Mouse (Mus musculus) lung, embryonic 15.5 days (tissue): ENCODE measurements around the gene Armc8. TPM values are rescaled to one million over a fixed set of nuclear protein-coding genes. Genes with fewer than 3 reads are reported as not detected.

ENCODE experiments used
- ATAC-seq: fragments of 200-750 bp; cut with Nextera tagmentation; 2 replicates; pipeline ENCODE4 v1.8.0; 2017; ENCODE audit warnings: moderate number of reproducible peaks, borderline replicate concordance; ENCODE audit not compliant: low FRiP score, low TSS enrichment; ENCODE audit errors: extremely low read depth
- H3K27ac ChIP-seq: fragments of 300-500 bp; sonication (generic); 2 replicates; pipeline ENCODE4 v1.5.1; 2015; ENCODE audit warnings: moderate library complexity, mild to moderate bottlenecking, inconsistent platforms
- H3K27me3 ChIP-seq: fragments of 300-500 bp; sonication (generic); 2 replicates; pipeline ENCODE4 v1.6.1; 2015; ENCODE audit warnings: inconsistent platforms
- H3K36me3 ChIP-seq: fragments of 300-500 bp; sonication (generic); 2 replicates; pipeline ENCODE4 v1.6.1; 2015; ENCODE audit warnings: inconsistent platforms
- H3K4me1 ChIP-seq: fragments of 300-500 bp; sonication (generic); 2 replicates; pipeline ENCODE4 v1.6.1; 2015; ENCODE audit warnings: inconsistent platforms
- H3K4me2 ChIP-seq: fragments of 300-500 bp; sonication (generic); 2 replicates; pipeline ENCODE4 v1.6.1; 2015; ENCODE audit warnings: inconsistent platforms, mild to moderate bottlenecking, moderate library complexity
- H3K4me3 ChIP-seq: fragments of 300-500 bp; sonication (generic); 2 replicates; pipeline ENCODE4 v1.5.1; 2015; ENCODE audit warnings: mild to moderate bottlenecking, inconsistent platforms
- H3K9ac ChIP-seq: fragments of 300-500 bp; sonication (generic); 2 replicates; pipeline ENCODE4 v1.6.1; 2015; ENCODE audit warnings: inconsistent platforms
- H3K9me3 ChIP-seq: fragments of 300-500 bp; sonication (generic); 2 replicates; pipeline ENCODE4 v1.6.1; 2016; ENCODE audit warnings: inconsistent platforms
- WGBS: fragments of 180-500 bp; shearing (Covaris S2); methylation state at CpG from one replicate; pipeline ENCODE4 v1.1.7; 2015; 5-methylcytosine and 5-hydroxymethylcytosine counted together
- polyA plus RNA-seq: library from polyadenylated mRNA; unstranded; fragments of >200 nt; fragmentation: Nextera tagmentation; extraction: Ambion mirVana; gene quantifications from 2 replicates; pipeline ENCODE4 v1.2.1, GENCODE M21; 2015

Armc8 gene
- polyA plus RNA-seq, 1 experiment from 2014 or later: 24.5 TPM

DNA sequence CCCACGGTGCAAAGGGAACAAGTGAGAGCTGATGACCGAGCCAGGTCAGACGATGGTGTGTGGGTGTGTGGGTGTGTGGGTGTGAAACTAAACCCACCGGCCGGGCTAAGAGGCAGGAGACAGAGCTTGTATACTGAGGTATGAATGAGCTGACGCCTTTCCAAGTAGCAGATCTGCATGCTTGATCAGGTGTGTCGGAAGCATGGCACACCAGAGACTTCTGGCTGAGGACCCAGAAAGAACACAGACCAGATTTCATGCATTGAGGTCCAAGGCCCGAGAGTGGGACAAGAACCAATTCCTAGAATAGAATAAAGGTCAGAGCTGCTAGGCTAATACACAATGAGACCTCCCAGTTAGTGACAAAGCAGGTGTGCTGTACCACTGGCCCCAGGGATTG is 129.6 kb downstream of the Armc8 start:
- Histone ChIP-seq H3K4me2 (no peak overlapping the region), H3K9me3 (no peaks in the 10 kb centered on the region), H3K4me3 (no peak overlapping the region), H3K9ac (no peak overlapping the region), H3K27ac (no peak overlapping the region), H3K27me3 (peaks cover 21% of the 10 kb centered on the region), H3K4me1 (peaks cover 24% of the 10 kb centered on the region), H3K36me3 (no peaks in the 10 kb centered on the region)
- WGBS: 68% methylated on average over 8 of the region's 8 CpGs
- no peak for ATAC-seq

DNA sequence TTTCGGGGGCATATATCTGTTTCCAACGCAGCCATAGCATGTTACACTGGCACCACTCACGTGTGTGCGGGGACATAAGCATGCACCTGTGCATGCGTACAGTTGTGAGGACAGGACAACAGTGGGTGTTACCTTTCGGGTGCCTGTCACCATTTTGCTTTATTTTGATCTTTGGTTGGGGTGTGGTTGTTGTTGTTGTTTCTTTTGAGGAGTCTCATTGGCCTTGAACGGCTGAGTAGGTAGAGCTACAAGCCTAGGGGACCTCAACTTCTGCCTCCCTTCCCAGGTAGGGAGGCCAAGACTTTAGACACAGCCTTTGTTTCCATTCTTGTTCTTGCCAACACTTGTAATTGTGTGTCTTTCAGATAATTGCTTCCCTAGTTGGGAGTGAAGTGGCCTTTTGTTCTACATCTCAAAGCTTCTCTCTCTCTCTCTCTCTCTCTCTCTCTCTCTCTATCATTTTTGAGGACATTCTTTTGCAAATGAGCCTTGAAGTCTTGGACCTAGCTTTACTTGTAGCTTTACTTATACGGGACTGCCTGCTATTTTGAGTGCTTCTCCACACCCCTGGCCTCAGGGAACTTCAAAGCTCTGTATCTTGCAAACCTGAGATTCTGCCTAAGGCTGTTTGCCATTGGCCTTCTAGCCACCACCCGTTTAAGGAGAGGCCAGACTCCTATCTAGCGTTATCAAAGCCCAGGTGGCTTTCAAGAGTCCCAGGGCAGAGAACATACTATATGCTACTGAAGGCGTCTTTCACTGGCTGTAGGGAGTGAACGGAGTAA is 130.7 kb downstream of the Armc8 start:
- Histone ChIP-seq H3K27ac (no peak overlapping the region), H3K9me3 (no peaks in the 10 kb centered on the region), H3K4me3 (no peak overlapping the region), H3K27me3 (peaks cover 21% of the 10 kb centered on the region), H3K9ac (no peak overlapping the region), H3K4me2 (peak overlapping the region; percentile 85; the same call in 1 of the 2 replicates), H3K36me3 (no peaks in the 10 kb centered on the region), H3K4me1 (peaks cover 24% of the 10 kb centered on the region)
- 65% methylated on average over 12 of the region's 12 CpGs for WGBS
- ATAC-seq: no peak

DNA sequence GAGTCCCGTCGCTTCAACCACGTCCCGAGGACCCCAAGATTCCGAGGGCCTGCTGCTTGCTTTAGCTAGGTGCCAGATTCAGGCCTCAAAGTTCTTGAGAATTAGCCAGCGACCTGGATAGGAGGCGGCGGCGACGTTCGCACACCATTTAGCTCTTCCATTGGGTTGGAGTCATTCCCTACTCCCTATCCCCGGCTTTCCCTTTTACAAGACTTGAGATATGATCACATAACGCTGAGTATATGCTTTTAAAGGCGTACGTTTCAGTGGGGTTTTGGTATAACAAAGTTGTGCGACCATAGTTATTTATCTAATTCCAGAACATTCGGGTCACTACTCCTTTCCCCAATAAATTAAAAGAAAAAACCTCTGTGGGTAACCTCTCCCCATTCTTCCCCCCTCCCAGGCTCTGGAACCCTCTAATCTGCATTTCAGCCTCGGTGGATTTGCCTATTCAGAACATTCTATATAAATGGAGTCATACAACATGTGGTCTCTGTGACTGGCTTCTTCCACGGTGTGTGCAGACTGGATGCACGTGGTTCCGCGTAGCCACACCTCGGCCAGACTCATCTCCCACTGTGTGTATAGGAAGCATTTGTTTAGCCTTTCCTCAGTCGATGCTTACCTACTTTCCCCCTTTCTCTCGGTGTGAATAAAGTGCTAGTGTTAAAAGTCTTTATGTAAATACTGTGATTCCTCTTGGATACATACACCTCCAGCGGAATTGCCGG is 131.5 kb downstream of the Armc8 start, which contains the start of gene Mras:
TSS of gene Mras (minus strand) at position 351 of the 734 bp plus-strand sequence.
- H3K4me1 ChIP-seq: peaks cover 24% of the 10 kb centered on the region
- peak within 1 kb of the TSS; percentile 77 for H3K9ac ChIP-seq
- peaks cover 21% of the 10 kb centered on the region for H3K27me3 ChIP-seq
- H3K27ac ChIP-seq: peak within 1 kb of the TSS; percentile 56
- peak within 1 kb of the TSS; percentile 77 for H3K4me3 ChIP-seq
- WGBS: 10% methylated on average over 27 of the region's 27 CpGs
- peak within 1 kb of the TSS; percentile 85 for H3K4me2 ChIP-seq
- 0 out of 2 replicates have a peak, but pooled peaks have one; percentile 2 for ATAC-seq
- no peaks in the 10 kb centered on the region for H3K9me3 ChIP-seq
- no peaks in the 10 kb centered on the region for H3K36me3 ChIP-seq

DNA sequence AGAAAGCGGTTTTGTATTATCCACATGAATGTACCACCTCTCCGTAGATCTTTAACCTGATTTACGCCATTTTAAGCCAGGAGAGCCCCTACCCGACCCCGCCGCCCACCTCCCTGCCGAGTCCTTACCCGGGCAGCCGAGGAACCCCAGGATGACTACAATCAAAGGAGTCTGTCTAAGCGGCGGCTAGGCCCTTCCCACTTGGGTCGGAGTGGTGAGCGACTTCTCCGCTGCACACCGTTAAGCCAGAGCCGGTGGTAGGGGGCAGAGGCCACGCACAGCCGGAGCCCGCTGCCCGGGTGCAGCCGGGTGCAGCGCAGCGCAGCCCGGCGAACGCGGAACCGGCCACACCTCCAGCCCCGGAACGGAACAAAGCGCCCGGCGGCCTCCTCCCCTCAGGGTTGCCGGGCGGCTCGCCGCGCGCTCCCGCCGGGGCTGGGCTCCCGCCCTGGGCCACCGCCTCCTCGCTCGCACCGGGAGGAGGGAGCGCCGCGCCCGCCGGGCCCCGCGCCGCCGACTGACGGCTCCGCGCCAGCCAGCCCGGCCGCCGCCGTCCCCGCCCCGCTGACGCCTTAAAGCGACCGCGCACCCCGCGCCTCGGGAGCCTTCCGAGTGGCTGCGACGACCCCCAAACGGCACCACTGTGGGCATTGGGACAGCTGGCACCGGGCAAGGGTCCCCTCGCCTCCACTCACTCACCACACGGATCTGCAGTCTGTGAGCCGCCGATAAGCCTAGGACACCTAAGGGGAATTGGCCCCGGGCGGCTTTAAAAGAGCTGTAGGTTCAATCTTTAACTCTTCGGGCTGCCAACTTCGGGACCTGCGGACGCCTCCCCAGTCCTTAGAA is 132.3 kb downstream of the Armc8 start:
- ATAC-seq: peak; percentile 74
- H3K36me3 ChIP-seq: no peaks in the 10 kb centered on the region
- H3K27me3 ChIP-seq: peaks cover 21% of the 10 kb centered on the region
- H3K9ac ChIP-seq: peak overlapping the region; percentile 77
- H3K4me3 ChIP-seq: peak overlapping the region; percentile 77
- no peaks in the 10 kb centered on the region for H3K9me3 ChIP-seq
- 1% methylated on average over 61 of the region's 86 CpGs for WGBS
- peaks cover 24% of the 10 kb centered on the region for H3K4me1 ChIP-seq
- peak overlapping the region; percentile 85 for H3K4me2 ChIP-seq
- H3K27ac ChIP-seq: peak overlapping the region; percentile 56

DNA sequence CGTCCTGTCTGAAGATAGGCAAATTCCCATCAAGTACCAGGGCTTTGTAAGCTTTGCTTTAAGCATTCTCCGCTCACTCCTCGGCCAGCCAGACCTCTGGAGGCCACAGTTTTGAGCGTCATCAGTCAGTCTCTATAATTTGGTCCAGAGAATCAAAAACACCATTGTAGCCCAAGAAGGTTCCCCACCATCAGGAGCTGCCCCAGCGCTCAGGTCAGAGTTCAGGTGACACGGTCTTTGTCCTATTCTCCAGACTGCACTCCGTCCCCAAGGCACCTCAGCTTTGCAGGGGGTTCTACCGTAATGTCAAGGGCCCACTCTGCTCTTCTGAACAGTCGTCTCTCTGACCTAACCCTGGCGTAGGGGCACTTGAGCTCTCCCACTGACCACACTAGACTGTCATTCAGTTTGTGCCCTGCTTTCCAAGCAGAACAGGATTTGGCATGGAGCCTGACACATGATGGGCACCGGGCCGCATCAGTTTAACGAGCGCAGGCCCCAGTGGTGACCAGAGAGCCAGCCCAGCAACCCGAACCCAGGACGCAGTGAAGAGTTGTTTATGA is 133.0 kb downstream of the Armc8 start:
- Histone ChIP-seq H3K4me2 (peak overlapping the region; percentile 85), H3K4me1 (peaks cover 24% of the 10 kb centered on the region), H3K9me3 (no peaks in the 10 kb centered on the region), H3K27me3 (peaks cover 21% of the 10 kb centered on the region), H3K9ac (peak overlapping the region; percentile 77), H3K27ac (peak overlapping the region; percentile 56), H3K36me3 (no peaks in the 10 kb centered on the region), H3K4me3 (peak overlapping the region; percentile 77)
- WGBS: 18% methylated on average over 16 of the region's 16 CpGs
- peak; percentile 23; the same call in 1 of the 2 replicates for ATAC-seq

DNA sequence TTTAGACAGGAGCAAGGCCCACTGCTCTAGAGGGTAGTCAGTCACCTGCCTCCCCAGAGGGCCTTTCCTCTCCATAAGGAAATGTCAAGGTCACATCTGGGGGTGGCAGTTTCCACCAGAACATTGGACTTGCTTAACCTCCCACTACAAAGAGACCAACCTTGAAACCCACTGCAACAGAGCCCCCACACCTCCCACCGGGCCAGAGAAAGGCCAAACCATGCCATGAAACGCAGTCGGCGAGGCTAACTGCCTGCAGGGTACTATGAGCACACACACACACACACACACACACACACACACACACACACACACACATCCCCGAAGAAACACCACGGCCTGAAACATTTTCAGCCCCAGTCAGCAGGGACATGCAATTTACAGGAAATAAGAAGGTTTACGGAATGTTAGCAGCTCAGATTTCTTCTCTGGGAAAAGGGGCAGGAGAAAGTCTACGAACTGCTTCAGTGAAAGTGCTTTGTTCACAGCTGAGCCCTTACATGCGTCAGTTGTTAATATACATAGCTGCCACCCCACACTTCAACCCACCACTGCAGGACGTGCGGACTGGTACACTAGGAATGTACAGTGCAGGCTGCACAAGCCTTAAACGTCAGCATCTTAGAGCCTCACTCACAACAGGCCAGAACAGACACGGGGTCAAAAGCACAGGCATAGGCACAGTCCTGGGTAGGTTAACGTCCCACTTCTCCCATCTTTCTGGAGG is 133.6 kb downstream of the Armc8 start:
- peak overlapping the region; percentile 56 for H3K27ac ChIP-seq
- WGBS: 29% methylated on average over 14 of the region's 14 CpGs
- H3K9ac ChIP-seq: no peak overlapping the region; the same call in 1 of the 2 replicates
- peaks cover 21% of the 10 kb centered on the region for H3K27me3 ChIP-seq
- H3K9me3 ChIP-seq: no peaks in the 10 kb centered on the region
- peak overlapping the region; percentile 85 for H3K4me2 ChIP-seq
- peaks cover 24% of the 10 kb centered on the region for H3K4me1 ChIP-seq
- peak; percentile 40 for ATAC-seq
- H3K36me3 ChIP-seq: no peaks in the 10 kb centered on the region
- peak overlapping the region; percentile 77 for H3K4me3 ChIP-seq

DNA sequence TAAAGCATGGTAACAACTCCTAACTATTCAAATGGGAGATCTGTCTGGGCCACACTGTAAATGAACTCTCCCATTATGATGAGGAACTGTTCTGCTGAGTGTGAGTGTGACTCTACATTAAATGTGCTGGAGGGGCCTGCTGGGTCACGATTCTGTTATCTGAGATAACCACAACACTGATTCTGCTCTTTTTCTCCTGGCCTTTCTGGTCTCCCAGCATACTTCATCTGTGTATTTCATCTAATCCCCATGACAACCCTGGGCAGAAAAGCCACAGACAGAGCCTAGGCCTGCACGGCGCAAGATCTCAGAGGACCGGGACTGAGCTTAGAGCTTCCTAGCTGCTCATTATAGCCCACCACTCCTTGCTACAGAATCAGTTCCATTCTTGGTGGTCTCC is 136.2 kb downstream of the Armc8 start:
- Histone ChIP-seq H3K4me2 (no peak overlapping the region), H3K4me1 (peaks cover 23% of the 10 kb centered on the region), H3K27me3 (peaks cover 1% of the 10 kb centered on the region), H3K9me3 (no peaks in the 10 kb centered on the region), H3K27ac (no peak overlapping the region), H3K9ac (no peak overlapping the region), H3K4me3 (no peak overlapping the region), H3K36me3 (no peaks in the 10 kb centered on the region)
- 79% methylated on average over 4 of the region's 4 CpGs for WGBS
- no peak for ATAC-seq

DNA sequence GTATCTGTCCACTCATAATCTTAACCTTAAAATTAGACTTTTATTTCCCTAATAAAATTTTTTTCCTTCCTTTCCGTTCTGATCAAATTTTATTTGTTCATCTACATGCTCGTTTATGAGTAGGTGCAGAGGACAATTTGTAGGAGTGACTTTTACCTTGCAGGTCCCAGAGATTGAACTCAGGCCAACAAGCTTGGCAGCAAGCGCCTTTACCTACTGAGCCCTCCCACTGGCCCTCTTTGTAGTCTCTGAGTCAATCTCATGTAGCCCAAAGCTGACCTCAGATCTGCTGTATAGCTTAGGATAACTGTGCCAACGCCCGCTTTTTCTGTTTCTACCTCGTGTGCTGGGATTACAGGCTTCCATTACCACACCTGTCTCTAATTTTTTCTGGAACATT is 136.7 kb downstream of the Armc8 start:
- Histone ChIP-seq H3K9ac (no peak overlapping the region), H3K27me3 (no peaks in the 10 kb centered on the region), H3K4me3 (no peak overlapping the region), H3K27ac (no peak overlapping the region), H3K36me3 (no peaks in the 10 kb centered on the region), H3K9me3 (no peaks in the 10 kb centered on the region), H3K4me1 (peaks cover 18% of the 10 kb centered on the region), H3K4me2 (no peak overlapping the region)
- whole genome bisulfite sequencing: 83% methylated on average over 6 of the region's 6 CpGs
- ATAC-seq: no peak

DNA sequence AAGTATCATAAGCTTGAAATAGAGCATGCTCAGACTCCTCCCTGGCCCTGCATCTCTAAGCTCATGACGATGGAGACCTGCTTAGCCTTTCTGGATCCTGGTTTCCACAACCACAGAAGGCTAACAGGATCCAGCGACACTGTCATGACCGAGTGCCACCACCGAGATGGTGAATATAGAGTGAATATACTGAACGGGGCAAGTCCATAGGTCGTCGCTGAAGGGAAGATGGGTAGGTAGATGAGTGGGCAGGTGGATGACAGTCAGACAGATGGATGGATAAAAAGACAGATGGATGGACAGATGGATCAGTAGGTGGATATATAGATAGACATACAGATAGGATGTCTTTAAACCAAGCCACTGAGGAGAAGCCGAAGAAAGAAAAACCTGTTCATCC is 137.4 kb downstream of the Armc8 start:
- Histone ChIP-seq H3K4me2 (no peak overlapping the region), H3K27me3 (no peaks in the 10 kb centered on the region), H3K4me3 (no peak overlapping the region), H3K27ac (no peak overlapping the region), H3K9ac (no peak overlapping the region), H3K9me3 (no peaks in the 10 kb centered on the region), H3K36me3 (no peaks in the 10 kb centered on the region), H3K4me1 (peaks cover 18% of the 10 kb centered on the region)
- 89% methylated on average over 8 of the region's 8 CpGs for WGBS
- no peak for ATAC-seq

DNA sequence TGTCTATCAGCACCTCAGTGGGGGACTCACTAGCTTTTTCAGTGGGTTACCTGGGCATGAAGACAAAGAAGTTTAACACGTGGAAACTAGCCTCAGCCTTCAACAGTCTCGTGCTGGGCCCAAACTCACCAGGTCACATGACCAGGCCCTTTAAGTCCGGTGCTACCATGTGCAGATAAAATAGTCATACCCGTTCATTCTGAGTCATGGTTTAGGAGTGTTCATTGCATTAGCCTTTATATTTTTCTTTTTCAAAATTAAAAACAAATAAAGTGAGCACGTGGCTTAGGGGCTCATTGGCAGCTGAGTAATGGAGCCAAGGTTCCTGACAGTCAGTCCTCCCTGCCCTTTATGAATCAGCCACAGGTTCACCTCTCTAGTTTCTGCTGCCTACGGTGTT is 137.9 kb downstream of the Armc8 start:
- peaks cover 16% of the 10 kb centered on the region for H3K4me1 ChIP-seq
- no peaks in the 10 kb centered on the region for H3K27me3 ChIP-seq
- H3K27ac ChIP-seq: no peak overlapping the region
- ATAC-seq: no peak
- H3K9me3 ChIP-seq: no peaks in the 10 kb centered on the region
- H3K4me2 ChIP-seq: no peak overlapping the region
- H3K4me3 ChIP-seq: no peak overlapping the region
- no peaks in the 10 kb centered on the region for H3K36me3 ChIP-seq
- 71% methylated on average over 6 of the region's 6 CpGs for WGBS
- H3K9ac ChIP-seq: no peak overlapping the region

DNA sequence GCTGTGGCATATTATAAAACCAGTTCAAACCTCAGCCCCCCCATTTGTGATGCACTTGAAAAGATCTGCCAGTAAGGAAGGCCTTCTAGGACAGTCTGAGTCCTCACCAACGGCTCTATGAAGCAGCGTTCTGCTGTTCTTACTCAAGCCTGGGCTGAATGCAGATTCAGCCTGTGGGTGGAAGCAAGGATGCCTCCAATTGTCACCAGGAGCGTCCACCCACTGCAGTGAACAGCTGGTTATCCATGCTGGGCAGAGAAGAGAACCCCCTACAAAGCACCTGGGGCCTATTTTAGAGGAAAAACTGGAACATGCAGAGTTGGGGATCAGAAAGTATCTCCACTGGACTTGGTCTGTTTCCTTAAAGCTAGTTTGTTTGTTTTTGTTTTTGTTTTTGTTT is 138.9 kb downstream of the Armc8 start:
- Histone ChIP-seq H3K36me3 (no peaks in the 10 kb centered on the region), H3K9ac (no peak overlapping the region), H3K4me3 (no peak overlapping the region), H3K9me3 (no peaks in the 10 kb centered on the region), H3K27me3 (no peaks in the 10 kb centered on the region), H3K4me1 (peaks cover 6% of the 10 kb centered on the region), H3K27ac (no peak overlapping the region), H3K4me2 (no peak overlapping the region)
- WGBS: 82% methylated on average over 3 of the region's 3 CpGs
- ATAC-seq: no peak
